Mouse (Mus musculus) spleen, adult 2 months (tissue): ENCODE measurements at regions not wholly inside any gene's neighbourhood (a gene's known extent, or its start where the extent isn't known, plus 50 kb on each side); places are given as distances from the start of the nearest gene placed in this dataset.

ENCODE experiments used
- CTCF ChIP-seq: fragments of 200-500 bp; IDR thresholded peaks from 2 replicates; pipeline ENCODE4 v1.5.1; 2011; ENCODE audit warnings: mild to moderate bottlenecking, inconsistent platforms; ENCODE audit not compliant: insufficient read depth, insufficient read length, insufficient replicate concordance; ENCODE audit errors: extremely low read depth
- POLR2A ChIP-seq: fragments of 200-500 bp; IDR thresholded peaks from 2 replicates; pipeline ENCODE4 v1.6.1; 2011; ENCODE audit warnings: low read depth, low read length, inconsistent platforms

DNA sequence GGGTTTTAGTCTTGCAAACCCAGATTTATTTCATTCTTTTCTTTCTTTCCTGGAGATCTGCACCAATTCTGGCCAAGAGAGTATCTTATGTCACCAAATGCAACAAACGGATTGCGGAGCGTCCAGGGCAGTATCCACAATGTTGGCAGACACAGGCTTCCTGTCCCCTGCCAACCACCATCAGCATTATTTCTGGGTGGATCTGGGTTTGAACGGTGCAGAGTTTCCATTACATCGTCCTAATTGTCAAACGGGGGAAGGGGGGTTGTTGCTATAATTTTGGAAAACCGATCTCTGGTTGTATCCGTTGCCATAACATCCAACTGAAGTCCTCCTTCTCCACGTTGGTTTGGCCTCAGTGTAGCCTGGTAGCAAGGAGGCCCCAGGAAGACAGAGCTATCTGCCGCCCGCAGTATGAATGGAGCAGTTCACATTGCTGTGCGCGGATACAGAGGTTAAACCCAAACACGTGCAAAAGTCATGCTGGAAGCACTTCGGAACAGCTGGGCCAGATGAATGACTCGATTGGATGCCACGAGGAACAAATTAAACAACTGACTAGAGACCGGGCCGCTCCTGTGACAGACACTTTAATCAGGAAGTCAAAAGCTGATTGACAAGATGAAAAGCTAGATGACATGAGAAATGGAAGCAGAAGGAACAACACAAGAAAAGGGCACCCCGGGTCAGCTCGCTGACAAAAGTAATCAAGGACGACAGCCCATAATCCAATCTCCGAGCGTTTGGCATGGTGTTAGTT is 404.5 kb downstream of the Etnk1 start:
- TF ChIP-seq POLR2A (no peak), CTCF (no peak)
